Mouse (Mus musculus) central nervous system, embryonic 18 days (tissue): ENCODE data around the gene Chrm2. TPM values are rescaled to one million over a fixed set of nuclear protein-coding genes. Genes with fewer than 3 reads are reported as not detected.

ENCODE experiments used
- polyA plus RNA-seq: library from polyadenylated mRNA; depleted of rRNA; stranded (reverse); fragments of >200 nt; gene quantifications from 2 replicates; pipeline ENCODE4 v1.2.3, GENCODE M21; 2012; rRNA removed

The Chrm2 gene
- 3.7 and 4.2 TPM in 2 replicates for polyA plus RNA-seq

GRCm38 (mm10) chr6:36387612-36388400, at the start of gene Chrm2:
Gene Chrm2 (plus strand): TSS chr6:36388084.

